Mouse (Mus musculus): ENCODE data around the gene Rph3al. TPM values are rescaled to one million over a fixed set of nuclear protein-coding genes. Genes with fewer than 3 reads are reported as not detected.
A peak's percentile ranks its signal among the peaks of the same experiment; 100 is the strongest.

Rph3al gene
- 10.7 and 13.1 TPM in 2 replicates for total RNA-seq (2021)
- long read RNA-seq, experiment 1, partial matches to known transcripts: 0 of 13 reads
- long read RNA-seq, experiment 1, other reads (novel, unspliced or antisense): 7 of 13 reads
- long read RNA-seq, experiment 2, partial matches to known transcripts: 0 of 11 reads
- long read RNA-seq, experiment 2, other reads (novel, unspliced or antisense): 7 of 11 reads

GRCm38 (mm10) chr11:75938379-75938906, at the start of gene Rph3al:
Rph3al (minus strand) TSS chr11:75938429.
- DNase-seq: no peak

GRCm38 (mm10) chr11:75985948-75986347, 47.7 kb upstream of the Rph3al start:
- DNase-seq: no peak

- no peak for DNase-seq
These were observed 46.4 kb upstream of the Rph3al start for GRCm38 (mm10) chr11:75984581-75984980.

- DNase-seq: no peak
These were observed 45.0 kb upstream of the Rph3al start for GRCm38 (mm10) chr11:75983194-75983593.

GRCm38 (mm10) chr11:75980413-75980812, 42.2 kb upstream of the Rph3al start:
- no peak for DNase-seq

GRCm38 (mm10) chr11:75978051-75978450, 39.8 kb upstream of the Rph3al start:
- no peak for DNase-seq

- peak; percentile 37 for DNase-seq
These were observed 38.5 kb upstream of the Rph3al start for GRCm38 (mm10) chr11:75976748-75977147.

GRCm38 (mm10) chr11:75973988-75974387, 35.8 kb upstream of the Rph3al start:
- no peak for DNase-seq

GRCm38 (mm10) chr11:75972916-75973567, 34.8 kb upstream of the Rph3al start:
- DNase-seq: no peak

GRCm38 (mm10) chr11:75972188-75972587, 34.0 kb upstream of the Rph3al start:
- no peak for DNase-seq

- DNase-seq: no peak
These were observed 32.4 kb upstream of the Rph3al start for GRCm38 (mm10) chr11:75970629-75971028.

GRCm38 (mm10) chr11:75968761-75969160, 30.5 kb upstream of the Rph3al start:
- DNase-seq: no peak

GRCm38 (mm10) chr11:75966401-75967372, 28.5 kb upstream of the Rph3al start:
- peak; percentile 93 for DNase-seq

GRCm38 (mm10) chr11:75965674-75966400, 27.6 kb upstream of the Rph3al start:
- DNase-seq: peak; percentile 40

GRCm38 (mm10) chr11:75964476-75964730, 26.2 kb upstream of the Rph3al start:
- no peak for DNase-seq

- DNase-seq: peak; percentile 59
These were observed 25.7 kb upstream of the Rph3al start for GRCm38 (mm10) chr11:75963730-75964475.

GRCm38 (mm10) chr11:75961782-75962181, 23.6 kb upstream of the Rph3al start:
- no peak for DNase-seq

GRCm38 (mm10) chr11:75957124-75957832, 19.0 kb upstream of the Rph3al start:
- no peak for DNase-seq

- no peak for DNase-seq
These were observed 18.4 kb upstream of the Rph3al start for GRCm38 (mm10) chr11:75956651-75957050.

- peak; percentile 60 for DNase-seq
These were observed 16.7 kb upstream of the Rph3al start for GRCm38 (mm10) chr11:75954896-75955295.

GRCm38 (mm10) chr11:75951895-75952294, 13.7 kb upstream of the Rph3al start:
- no peak for DNase-seq
